Mouse (Mus musculus) lung, embryonic 14.5 days (tissue): ENCODE measurements at regions not wholly inside any gene's neighbourhood (a gene's known extent, or its start where the extent isn't known, plus 50 kb on each side); places are given as distances from the start of the nearest gene placed in this dataset.

Experiments used
- ATAC-seq: fragments of 200-750 bp; cut with Nextera tagmentation; 2 replicates; pipeline ENCODE4 v1.8.0; 2017; ENCODE audit warnings: mild to moderate bottlenecking, moderate TSS enrichment, moderate library complexity; ENCODE audit not compliant: insufficient read depth
- DNase-seq: peaks from one replicate; pipeline ENCODE4 v3.0.0-alpha.2; 2015
- H3K27ac ChIP-seq: fragments of 300-500 bp; sonication (generic); 2 replicates; pipeline ENCODE4 v1.5.1; 2014; ENCODE audit warnings: low read depth, mild to moderate bottlenecking, moderate library complexity
- H3K27me3 ChIP-seq: fragments of 300-500 bp; sonication (generic); 2 replicates; pipeline ENCODE4 v1.6.1; 2014; ENCODE audit warnings: low read length, control low read depth; ENCODE audit not compliant: insufficient read depth
- H3K36me3 ChIP-seq: fragments of 300-500 bp; sonication (generic); 2 replicates; pipeline ENCODE4 v1.6.1; 2014; ENCODE audit warnings: control low read depth; ENCODE audit not compliant: insufficient read depth
- H3K4me1 ChIP-seq: fragments of 300-500 bp; sonication (generic); 2 replicates; pipeline ENCODE4 v1.6.1; 2014; ENCODE audit warnings: antibody characterized with exemption, control low read depth; ENCODE audit not compliant: insufficient read depth
- H3K4me2 ChIP-seq: fragments of 300-500 bp; sonication (generic); 2 replicates; pipeline ENCODE4 v1.6.1; 2014; ENCODE audit warnings: mild to moderate bottlenecking
- H3K4me3 ChIP-seq: fragments of 300-500 bp; sonication (generic); 2 replicates; pipeline ENCODE4 v1.5.1; 2014; ENCODE audit warnings: low read depth, low read length
- H3K9ac ChIP-seq: fragments of 300-500 bp; sonication (generic); 2 replicates; pipeline ENCODE4 v1.6.1; 2014
- H3K9me3 ChIP-seq: fragments of 300-500 bp; sonication (generic); 2 replicates; pipeline ENCODE4 v1.6.1; 2016; ENCODE audit warnings: low read depth, low read length, control low read depth
- CTCF ChIP-seq: IDR thresholded peaks from 2 replicates; pipeline ENCODE4 v1.5.1; 2016; ENCODE audit warnings: antibody characterized with exemption, low read depth
- WGBS: fragments of 180-500 bp; shearing (Covaris S2); extraction: QIAGEN DNeasy Blood & Tissue Kit; methylation state at CpG from one replicate; pipeline ENCODE4 v1.1.7; 2014; 5-methylcytosine and 5-hydroxymethylcytosine counted together

DNA sequence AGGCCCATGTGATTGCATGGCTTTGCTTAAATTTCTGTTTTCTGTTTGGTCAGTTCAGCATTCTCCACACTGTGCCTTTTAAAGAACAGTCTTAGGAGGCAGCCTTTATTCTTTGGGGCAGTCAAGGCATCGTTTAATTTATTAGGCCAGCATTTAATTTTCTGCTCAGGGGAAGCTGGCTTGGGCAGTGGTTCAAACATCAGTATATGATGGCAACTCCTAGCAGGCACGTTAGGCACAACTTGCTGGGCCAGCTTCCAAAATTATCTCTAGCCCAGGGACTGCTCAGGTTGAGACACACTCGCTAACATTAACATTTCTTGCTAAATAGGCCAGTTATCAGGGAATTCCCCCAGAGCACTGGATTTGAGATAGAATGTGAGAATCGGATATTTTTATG, 333.9 kb upstream of the Nr2f2 start:
- Histone ChIP-seq H3K27me3 (no peaks in the 10 kb centered on the region), H3K4me3 (no peak overlapping the region), H3K9me3 (no peaks in the 10 kb centered on the region), H3K27ac (no peak overlapping the region), H3K9ac (no peak overlapping the region), H3K36me3 (no peaks in the 10 kb centered on the region), H3K4me2 (no peak overlapping the region), H3K4me1 (no peaks in the 10 kb centered on the region)
- DNase-seq (no peak), ATAC-seq (no peak)
- WGBS: 72% methylated on average over 4 of the region's 4 CpGs
- TF ChIP-seq CTCF: no peak

DNA sequence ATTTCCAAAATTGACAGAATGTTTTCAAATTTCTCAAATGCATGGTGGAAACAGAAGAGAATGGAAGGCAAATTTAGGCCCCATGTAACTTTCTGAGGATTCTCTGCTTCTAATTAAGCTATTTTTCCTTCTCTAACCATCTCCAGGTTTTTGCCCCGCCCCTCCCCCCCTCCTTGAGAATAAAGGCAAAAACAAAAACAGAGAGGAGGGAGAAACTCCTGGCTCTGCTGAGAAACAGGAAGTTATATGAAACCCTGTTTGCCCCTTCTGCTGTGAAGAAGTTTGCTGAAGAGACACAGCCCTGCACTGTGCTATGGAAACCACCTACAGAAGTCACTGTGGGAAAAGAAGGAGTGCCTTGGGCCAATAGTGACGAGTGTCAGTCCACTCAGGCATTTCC, 332.9 kb upstream of the Nr2f2 start:
- 73% methylated on average over 2 of the region's 2 CpGs for WGBS
- no peak overlapping the region for H3K27ac ChIP-seq

DNA sequence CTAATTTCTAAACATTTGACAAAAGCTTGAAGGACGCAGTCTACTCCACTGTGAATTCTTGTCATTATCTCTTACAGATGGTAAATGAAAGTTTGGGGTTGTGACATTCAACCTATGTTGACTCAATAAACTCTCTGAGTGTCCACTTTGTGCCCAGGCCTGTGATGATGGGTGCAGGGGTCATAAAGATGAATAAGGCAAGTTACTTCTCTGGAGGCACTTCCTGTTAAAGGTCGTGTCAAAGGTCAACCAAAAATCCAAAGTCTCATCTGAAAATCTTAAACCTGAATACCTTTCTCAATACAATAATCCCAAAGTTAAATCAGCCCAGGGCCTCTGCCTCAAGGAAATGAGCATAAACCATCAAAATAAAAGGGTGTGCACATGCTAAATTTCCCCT, 332.5 kb upstream of the Nr2f2 start:
- Histone ChIP-seq H3K9me3 (no peaks in the 10 kb centered on the region), H3K4me2 (no peak overlapping the region), H3K27me3 (no peaks in the 10 kb centered on the region), H3K27ac (no peak overlapping the region), H3K4me3 (no peak overlapping the region), H3K9ac (no peak overlapping the region), H3K4me1 (no peaks in the 10 kb centered on the region), H3K36me3 (no peaks in the 10 kb centered on the region)
- 68% methylated on average over 2 of the region's 2 CpGs for WGBS
- TF ChIP-seq CTCF: no peak
- DNase-seq (no peak), ATAC-seq (no peak)

More for the DNA sequence above, 332.9 kb upstream of the Nr2f2 start:
- no peaks in the 10 kb centered on the region for H3K4me1 ChIP-seq
- DNase-seq: no peak
- H3K4me2 ChIP-seq: no peak overlapping the region
- TF ChIP-seq CTCF: no peak
- no peaks in the 10 kb centered on the region for H3K9me3 ChIP-seq
- H3K4me3 ChIP-seq: no peak overlapping the region
- H3K36me3 ChIP-seq: no peaks in the 10 kb centered on the region
- ATAC-seq: no peak
- H3K9ac ChIP-seq: no peak overlapping the region
- H3K27me3 ChIP-seq: no peaks in the 10 kb centered on the region

GRCm38 (mm10) chr7:70692160-70692559, 325.6 kb upstream of the Nr2f2 start:
- Histone ChIP-seq H3K9me3 (no peaks in the 10 kb centered on the region), H3K4me1 (peaks cover 3% of the 10 kb centered on the region), H3K4me3 (no peak overlapping the region), H3K27ac (no peak overlapping the region), H3K4me2 (no peak overlapping the region), H3K9ac (no peak overlapping the region), H3K36me3 (no peaks in the 10 kb centered on the region), H3K27me3 (no peaks in the 10 kb centered on the region)
- no peak for TF ChIP-seq CTCF
- WGBS: 38% methylated on average over 4 of the region's 4 CpGs
- DNase-seq: peak; percentile 81
- peak; percentile 66 for ATAC-seq

DNA sequence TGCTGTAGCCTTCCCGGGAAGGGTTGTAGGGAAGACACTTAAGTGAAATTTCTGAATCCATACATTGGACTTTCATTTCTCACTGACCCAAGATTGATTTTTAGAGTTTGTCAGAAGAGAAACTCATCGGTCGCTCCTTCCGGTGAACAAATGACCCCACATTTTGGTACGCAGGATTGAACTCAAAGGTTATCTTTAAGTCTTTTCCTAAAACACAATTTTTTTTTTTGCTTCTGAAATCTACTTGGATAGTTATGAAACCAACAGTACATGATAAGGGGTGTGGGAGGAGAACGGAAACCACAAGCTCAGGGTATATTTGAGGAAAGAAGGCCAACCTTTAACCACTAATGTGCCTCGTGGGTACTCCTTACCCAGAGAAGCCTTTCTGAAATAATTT, 324.3 kb upstream of the Nr2f2 start:
- no peak for TF ChIP-seq CTCF
- no peaks in the 10 kb centered on the region for H3K9me3 ChIP-seq

GRCm38 (mm10) chr7:70669065-70669464, 302.5 kb upstream of the Nr2f2 start:
- no peak for TF ChIP-seq CTCF
- Histone ChIP-seq H3K4me2 (no peak overlapping the region), H3K9me3 (no peaks in the 10 kb centered on the region), H3K4me1 (no peaks in the 10 kb centered on the region; the same call in 1 of the 2 replicates), H3K9ac (no peak overlapping the region), H3K27me3 (no peaks in the 10 kb centered on the region), H3K4me3 (no peak overlapping the region), H3K36me3 (no peaks in the 10 kb centered on the region), H3K27ac (peak overlapping the region; percentile 38; the same call in 1 of the 2 replicates)
- ATAC-seq (peak; percentile 58; the same call in 1 of the 2 replicates), DNase-seq (peak; percentile 30)
- 53% methylated on average over 2 of the region's 2 CpGs for WGBS

More for the DNA sequence above, 324.3 kb upstream of the Nr2f2 start:
- H3K4me1 ChIP-seq: peaks cover 3% of the 10 kb centered on the region
- no peak for ATAC-seq
- H3K4me3 ChIP-seq: no peak overlapping the region
- H3K4me2 ChIP-seq: no peak overlapping the region
- no peaks in the 10 kb centered on the region for H3K27me3 ChIP-seq
- no peaks in the 10 kb centered on the region for H3K36me3 ChIP-seq
- no peak overlapping the region for H3K9ac ChIP-seq
- 75% methylated on average over 7 of the region's 7 CpGs for WGBS
- DNase-seq: no peak
- no peak overlapping the region for H3K27ac ChIP-seq

DNA sequence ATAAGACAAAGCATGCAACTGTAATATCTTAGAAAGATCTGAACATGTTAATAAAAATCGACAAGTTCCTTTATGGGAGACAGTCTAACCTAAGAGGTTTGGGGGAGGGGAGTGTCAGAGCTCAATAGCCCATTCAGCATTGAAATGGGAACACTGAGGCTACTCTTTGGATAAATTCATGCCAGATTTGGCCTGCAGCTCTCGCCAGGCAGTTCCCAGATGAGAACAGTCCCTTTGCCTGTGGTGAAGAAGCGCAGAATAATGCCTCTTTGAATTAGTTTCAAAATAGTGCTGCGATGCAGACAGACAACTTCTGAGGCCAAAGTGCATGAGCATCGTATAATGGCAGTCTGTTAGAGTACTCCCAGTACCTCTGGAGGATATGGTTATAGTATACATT, 293.6 kb upstream of the Nr2f2 start:
- no peak overlapping the region for H3K27ac ChIP-seq
- no peaks in the 10 kb centered on the region for H3K4me1 ChIP-seq
- H3K4me3 ChIP-seq: no peak overlapping the region
- no peaks in the 10 kb centered on the region for H3K27me3 ChIP-seq
- no peak overlapping the region for H3K9ac ChIP-seq
- no peak for ATAC-seq
- H3K9me3 ChIP-seq: no peaks in the 10 kb centered on the region; the same call in 1 of the 2 replicates
- no peaks in the 10 kb centered on the region for H3K36me3 ChIP-seq
- 85% methylated on average over 5 of the region's 5 CpGs for WGBS
- no peak for DNase-seq
- no peak overlapping the region for H3K4me2 ChIP-seq
- TF ChIP-seq CTCF: no peak
